Mouse (Mus musculus): ENCODE results near the gene Edf1. TPM values are rescaled to one million over a fixed set of nuclear protein-coding genes. Genes with fewer than 3 reads are reported as not detected.

The Edf1 gene
- polyA plus RNA-seq, 1 experiment, result 189 TPM

DNA sequence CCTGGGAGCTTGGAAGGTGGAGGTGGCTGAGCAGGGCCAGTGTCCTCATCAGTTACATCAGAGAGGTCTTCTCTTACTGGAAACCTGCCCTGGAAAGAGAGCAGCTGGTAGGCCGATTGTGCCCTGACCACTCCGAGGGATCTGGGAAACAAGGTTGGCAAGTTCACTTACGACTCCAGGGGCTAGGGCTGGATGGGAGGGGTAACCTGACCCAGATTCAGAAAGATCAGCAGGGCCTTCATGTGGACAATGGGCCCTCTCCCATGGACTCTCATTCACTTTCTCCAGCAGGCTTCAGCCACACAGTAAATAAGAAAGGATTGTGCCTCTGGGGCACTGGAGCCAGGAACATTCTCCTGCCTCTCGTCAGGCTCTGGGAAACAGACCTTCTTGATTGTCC is 27.2 kb downstream of the Edf1 start:
- no peak for TF ChIP-seq POLR2A (IDR thresholded peaks at IDR 0.05; ENCODE audit: borderline replicate concordance, extremely low read depth, insufficient read depth, insufficient read length, poor library complexity, severe bottlenecking)
- no peak for TF ChIP-seq CTCF (IDR thresholded peaks at IDR 0.05; ENCODE audit: borderline replicate concordance, extremely low read depth, insufficient read depth, insufficient read length)
- no peak for DNase-seq (ENCODE audit: low read depth)

DNA sequence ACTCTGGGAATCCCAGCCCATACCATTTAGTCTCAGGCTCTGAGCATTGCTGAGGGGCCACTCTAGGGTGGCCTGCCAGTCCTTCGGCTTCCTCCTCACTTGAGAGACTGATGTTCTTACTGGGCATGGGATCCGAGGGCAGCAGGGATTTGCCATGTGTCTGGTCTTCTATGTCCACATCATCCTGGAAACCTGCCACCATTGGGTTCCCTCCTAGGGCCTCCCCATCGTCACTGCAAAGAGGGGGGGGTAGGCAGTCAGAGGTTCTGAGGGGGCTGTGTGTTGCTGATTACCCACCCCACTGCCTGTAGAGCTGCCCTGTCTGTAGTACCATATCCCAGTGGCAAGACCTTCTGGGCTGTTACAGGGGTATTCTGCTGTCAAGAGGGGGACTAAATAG is 28.0 kb downstream of the Edf1 start:
- TF ChIP-seq CTCF (IDR thresholded peaks at IDR 0.05; ENCODE audit: borderline replicate concordance, extremely low read depth, insufficient read depth, insufficient read length) (no peak), POLR2A (IDR thresholded peaks at IDR 0.05; ENCODE audit: borderline replicate concordance, extremely low read depth, insufficient read depth, insufficient read length, poor library complexity, severe bottlenecking) (no peak)
- DNase-seq (ENCODE audit: low read depth), result no peak

DNA sequence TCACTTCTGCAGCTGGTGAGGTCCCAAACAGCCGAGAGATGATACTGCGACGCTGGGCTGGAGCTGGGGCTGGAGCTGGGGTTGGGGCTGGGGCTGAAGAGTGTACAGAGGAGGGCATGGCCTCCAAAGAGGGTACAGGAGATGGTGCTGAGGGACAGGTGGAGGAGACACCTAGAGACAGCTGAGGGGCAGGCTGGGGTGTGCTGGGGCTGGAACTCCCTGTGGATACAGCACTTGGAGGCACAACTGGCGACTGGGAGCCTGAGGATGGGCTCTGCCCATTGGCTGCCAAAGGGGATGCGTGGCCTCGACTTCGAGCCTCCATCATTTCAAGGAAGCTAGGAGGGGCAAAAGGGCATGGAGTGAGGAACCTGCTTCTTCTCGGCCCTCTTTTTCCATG is 29.6 kb downstream of the Edf1 start:
- TF ChIP-seq POLR2A (IDR thresholded peaks at IDR 0.05; ENCODE audit: borderline replicate concordance, extremely low read depth, insufficient read depth, insufficient read length, poor library complexity, severe bottlenecking) (no peak), CTCF (IDR thresholded peaks at IDR 0.05; ENCODE audit: borderline replicate concordance, extremely low read depth, insufficient read depth, insufficient read length) (no peak)
- no peak for DNase-seq (ENCODE audit: low read depth)

DNA sequence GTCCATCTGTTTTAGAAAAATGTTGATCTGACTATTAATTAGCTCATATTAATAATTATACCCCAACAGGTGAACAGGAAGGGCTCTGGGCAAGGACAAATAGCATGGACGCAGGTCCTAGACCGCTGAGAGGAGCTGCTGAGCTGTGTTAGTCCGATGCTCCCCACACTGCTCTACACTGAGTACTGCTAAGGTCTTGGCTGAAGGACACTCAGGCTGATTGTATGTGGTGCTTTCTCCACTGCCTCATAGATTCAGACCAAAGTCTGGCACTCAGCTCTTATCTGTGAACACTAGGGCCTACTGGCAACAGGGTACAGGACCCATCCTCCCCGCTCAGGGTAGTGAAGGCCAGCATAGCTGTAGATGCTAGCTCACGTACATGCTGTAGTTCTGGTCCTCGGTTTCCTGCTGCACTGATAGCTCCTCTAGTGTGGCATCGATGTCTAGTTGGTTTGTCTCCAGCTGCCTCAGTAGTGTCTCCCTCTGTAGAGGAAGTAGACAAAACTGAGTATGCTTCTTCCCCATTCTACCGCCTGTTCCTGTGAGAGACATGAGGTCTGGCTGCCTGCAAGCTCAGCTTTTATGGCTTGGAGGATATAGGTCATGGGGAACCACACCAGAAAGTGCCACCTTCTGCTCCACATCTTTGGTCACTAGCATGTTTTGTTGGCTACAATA is 30.7 kb downstream of the Edf1 start:
- DNase-seq (ENCODE audit: low read depth), result no peak
- TF ChIP-seq POLR2A (IDR thresholded peaks at IDR 0.05; ENCODE audit: borderline replicate concordance, extremely low read depth, insufficient read depth, insufficient read length, poor library complexity, severe bottlenecking) (no peak), CTCF (IDR thresholded peaks at IDR 0.05; ENCODE audit: borderline replicate concordance, extremely low read depth, insufficient read depth, insufficient read length) (no peak)

DNA sequence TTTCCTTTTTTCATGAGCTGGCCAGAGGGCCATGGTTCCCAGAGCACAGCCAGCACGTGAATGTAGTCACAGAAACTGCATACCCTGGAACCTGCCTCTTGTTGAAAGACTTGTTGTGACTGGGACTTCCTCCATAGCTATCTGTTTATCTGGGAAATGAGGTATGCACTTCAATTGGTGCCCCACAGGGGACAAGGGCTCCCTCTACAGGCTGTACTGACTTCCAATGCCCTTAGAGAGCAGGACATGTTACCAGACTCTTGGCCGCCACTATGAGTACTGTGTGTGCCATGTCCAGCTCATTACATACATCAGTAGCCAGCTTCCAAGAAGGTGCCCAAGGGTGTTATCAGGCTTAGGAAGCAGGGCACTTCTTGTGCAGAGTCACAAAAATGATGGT is 34.2 kb downstream of the Edf1 start:
- no peak for DNase-seq (ENCODE audit: low read depth)
- TF ChIP-seq CTCF (IDR thresholded peaks at IDR 0.05; ENCODE audit: borderline replicate concordance, extremely low read depth, insufficient read depth, insufficient read length) (peak; percentile 30; the same call in 1 of the 2 replicates), POLR2A (IDR thresholded peaks at IDR 0.05; ENCODE audit: borderline replicate concordance, extremely low read depth, insufficient read depth, insufficient read length, poor library complexity, severe bottlenecking) (no peak)

DNA sequence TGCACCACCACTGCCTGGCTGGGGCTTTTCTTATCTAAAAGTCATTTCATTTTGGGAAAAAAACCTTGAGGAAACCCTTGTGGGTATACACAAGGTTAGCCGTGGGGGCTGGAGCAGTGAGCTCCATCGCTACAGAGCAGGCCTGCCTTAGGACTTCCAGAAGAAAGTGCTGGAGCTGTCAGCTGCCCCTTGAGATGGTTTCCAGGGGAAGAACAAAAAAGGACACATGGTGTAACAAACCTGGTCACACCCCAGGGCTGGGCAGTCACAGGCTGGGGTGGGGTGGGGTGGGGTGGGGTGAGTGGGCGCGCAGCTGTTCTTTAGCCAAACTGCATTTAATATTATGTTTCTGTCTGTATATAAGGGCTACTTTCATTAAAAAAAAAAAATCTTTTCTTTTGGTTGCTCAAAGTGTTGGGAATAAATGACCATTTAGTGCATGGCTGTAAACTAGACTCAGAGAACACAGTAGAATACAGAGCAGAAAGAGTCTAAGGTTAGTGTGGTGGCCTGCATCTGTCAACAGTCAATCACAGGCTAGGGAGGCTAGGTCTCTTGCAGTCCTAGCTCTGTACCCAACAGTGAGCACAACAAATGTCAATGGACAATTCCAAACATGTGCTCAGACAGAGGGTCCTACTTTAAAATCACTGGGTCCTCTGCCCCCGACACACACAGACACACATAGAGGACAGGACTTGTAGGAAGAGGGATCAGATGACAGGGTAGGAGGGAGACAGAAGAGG is 39.3 kb downstream of the Edf1 start:
- TF ChIP-seq CTCF (IDR thresholded peaks at IDR 0.05; ENCODE audit: borderline replicate concordance, extremely low read depth, insufficient read depth, insufficient read length) (no peak), POLR2A (IDR thresholded peaks at IDR 0.05; ENCODE audit: borderline replicate concordance, extremely low read depth, insufficient read depth, insufficient read length, poor library complexity, severe bottlenecking) (no peak)

DNA sequence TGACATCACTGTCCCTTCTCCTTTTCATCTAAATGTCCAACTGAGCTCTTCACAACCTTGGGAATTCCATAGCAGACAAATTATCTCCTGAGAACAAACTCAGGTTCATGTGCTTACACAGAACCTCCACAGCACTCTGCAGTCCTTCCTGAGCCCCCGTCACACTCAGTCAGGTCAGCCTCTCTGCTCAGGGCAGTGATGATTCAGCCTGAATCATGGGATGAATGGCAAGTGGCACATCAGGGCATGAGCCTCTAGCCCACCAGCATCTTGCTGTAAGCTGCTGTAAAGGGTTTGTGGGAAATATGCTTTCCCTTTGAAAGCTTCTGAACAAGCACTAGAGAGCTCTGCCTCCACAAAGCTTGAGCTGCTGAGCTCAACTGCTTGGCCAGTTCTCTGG is 41.1 kb downstream of the Edf1 start:
- DNase-seq (ENCODE audit: low read depth), result no peak
- TF ChIP-seq CTCF (IDR thresholded peaks at IDR 0.05; ENCODE audit: borderline replicate concordance, extremely low read depth, insufficient read depth, insufficient read length), result no peak

More for the DNA sequence above, 39.3 kb downstream of the Edf1 start:
- no peak for DNase-seq (ENCODE audit: low read depth)

DNA sequence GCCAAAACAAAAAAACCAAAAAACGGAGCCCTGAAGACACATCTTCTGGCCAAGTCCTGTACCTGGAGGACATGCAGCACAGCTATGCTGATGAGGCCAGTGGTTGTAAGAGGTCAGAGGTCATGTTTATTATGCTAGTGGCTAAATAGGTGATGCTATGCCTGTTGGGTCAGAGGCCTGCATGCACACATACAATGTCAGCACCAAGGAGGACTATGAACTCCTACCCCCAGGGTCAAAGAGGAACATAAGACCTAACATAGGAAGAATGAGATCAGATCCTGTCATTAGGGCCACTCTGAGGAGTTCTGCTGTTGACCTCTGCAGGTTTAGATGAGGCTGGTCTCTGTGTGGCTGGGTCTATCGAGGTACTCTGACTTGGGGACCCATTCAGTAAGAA is 42.4 kb downstream of the Edf1 start:
- TF ChIP-seq POLR2A (IDR thresholded peaks at IDR 0.05; ENCODE audit: borderline replicate concordance, extremely low read depth, insufficient read depth, insufficient read length, poor library complexity, severe bottlenecking), result no peak
- no peak for TF ChIP-seq CTCF (IDR thresholded peaks at IDR 0.05; ENCODE audit: borderline replicate concordance, extremely low read depth, insufficient read depth, insufficient read length)
- no peak for DNase-seq (ENCODE audit: low read depth)

DNA sequence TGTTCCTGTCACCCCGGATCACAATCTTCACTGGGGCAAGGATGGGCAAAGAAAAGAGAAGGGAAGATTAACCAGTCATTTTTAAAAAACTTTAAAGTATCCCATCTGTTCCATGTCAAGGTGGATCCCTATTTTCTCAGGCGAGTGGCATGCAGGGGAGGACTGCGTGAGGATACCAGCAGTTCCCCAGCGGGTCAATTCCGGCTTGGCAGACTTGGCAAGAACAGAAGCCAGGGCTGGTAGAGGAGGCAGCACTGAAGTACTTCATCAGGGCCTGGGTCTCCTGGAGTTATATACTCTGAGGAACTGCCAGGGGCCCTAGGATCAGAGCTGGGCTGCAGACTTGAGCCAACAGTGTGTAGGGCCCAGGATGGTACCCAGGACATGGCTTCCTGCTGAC is 44.9 kb downstream of the Edf1 start:
- TF ChIP-seq CTCF (IDR thresholded peaks at IDR 0.05; ENCODE audit: borderline replicate concordance, extremely low read depth, insufficient read depth, insufficient read length) (no peak), POLR2A (IDR thresholded peaks at IDR 0.05; ENCODE audit: borderline replicate concordance, extremely low read depth, insufficient read depth, insufficient read length, poor library complexity, severe bottlenecking) (no peak)
- no peak for DNase-seq (ENCODE audit: low read depth)

DNA sequence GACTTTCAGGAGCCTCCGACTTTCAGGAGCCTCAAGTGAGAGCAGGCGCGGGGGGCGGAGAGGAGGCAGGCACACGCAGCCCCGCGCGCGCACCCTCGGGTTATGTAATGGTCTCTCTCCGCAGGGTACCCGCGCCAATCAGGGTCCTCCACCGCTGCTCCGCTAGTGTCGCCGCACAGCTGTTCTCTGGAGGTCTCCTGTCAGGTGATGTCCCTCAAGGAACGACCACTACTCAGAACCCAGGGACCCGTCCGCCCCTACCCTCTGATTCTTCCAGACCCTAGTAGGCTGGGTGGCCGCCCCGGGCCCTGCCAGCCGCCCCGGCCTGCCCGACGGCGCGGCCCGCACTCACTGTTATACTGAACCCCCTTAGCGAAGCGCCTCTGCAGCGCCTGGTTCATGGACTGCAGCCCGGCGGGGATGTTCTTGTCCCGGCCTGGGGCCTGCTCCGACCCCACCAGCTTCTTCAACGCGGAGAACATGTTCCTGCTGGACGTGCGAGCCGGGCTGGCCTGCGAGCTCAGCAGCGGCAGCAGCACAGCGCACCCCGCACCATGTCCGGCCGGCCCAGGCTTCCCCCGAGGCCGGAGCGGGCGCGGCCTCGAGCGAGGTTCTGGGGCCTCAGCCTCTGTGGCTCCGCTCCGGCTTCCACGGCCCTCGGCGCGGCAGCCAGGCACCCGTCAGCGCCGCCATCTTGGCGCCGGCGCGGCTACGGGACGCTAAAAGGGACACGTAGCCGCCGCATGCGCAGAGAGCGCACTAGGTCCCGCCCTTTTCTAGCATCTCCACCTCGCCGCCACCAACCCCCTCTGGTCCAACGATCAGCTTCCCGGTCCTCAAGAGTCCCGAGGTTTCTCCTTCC is 50.3 kb downstream of the Edf1 start, which contains the start of gene Rabl6:
Gene Rabl6, minus strand, starts transcription at position 761 of the 862 bp plus-strand sequence.
- DNase-seq (ENCODE audit: low read depth), result peak; percentile 95

DNA sequence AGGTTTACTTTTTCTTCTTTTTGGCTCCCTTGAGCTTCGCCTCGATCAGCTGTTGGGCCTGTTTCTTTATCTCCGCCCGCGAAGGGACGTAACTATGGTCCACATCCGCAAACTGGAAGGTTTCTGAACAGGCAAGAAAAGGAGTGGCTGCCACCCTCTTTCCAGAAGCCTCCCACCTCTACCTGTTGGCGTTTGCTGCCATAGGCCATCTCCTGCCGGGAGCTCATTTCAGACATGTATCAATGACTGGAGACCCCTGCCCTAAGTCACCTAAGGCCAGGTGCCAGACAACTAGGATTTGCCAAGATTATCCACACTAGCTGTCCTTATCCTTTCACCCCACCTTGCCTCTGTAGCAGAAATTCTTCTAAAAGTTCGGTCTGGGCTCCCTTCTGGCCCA is 51.0 kb downstream of the Edf1 start:
- TF ChIP-seq POLR2A (IDR thresholded peaks at IDR 0.05; ENCODE audit: borderline replicate concordance, extremely low read depth, insufficient read depth, insufficient read length, poor library complexity, severe bottlenecking), result no peak
- TF ChIP-seq CTCF (IDR thresholded peaks at IDR 0.05; ENCODE audit: borderline replicate concordance, extremely low read depth, insufficient read depth, insufficient read length), result no peak
- no peak for DNase-seq (ENCODE audit: low read depth)

More for the DNA sequence above, 50.3 kb downstream of the Edf1 start, which contains the start of gene Rabl6:
- no peak for TF ChIP-seq CTCF (IDR thresholded peaks at IDR 0.05; ENCODE audit: borderline replicate concordance, extremely low read depth, insufficient read depth, insufficient read length)
- peak; percentile 99 for TF ChIP-seq POLR2A (IDR thresholded peaks at IDR 0.05; ENCODE audit: borderline replicate concordance, extremely low read depth, insufficient read depth, insufficient read length, poor library complexity, severe bottlenecking)

Other genes starting within 250 kb of the Edf1 start
- 24.4 and 47.2 TPM in 2 replicates for gene Grin1, start 238.7 kb upstream of the Edf1 start, polyA plus RNA-seq (2012; rRNA removed)
- 22.5 and 37.0 TPM in 2 replicates for gene Man1b1, start 225.5 kb upstream of the Edf1 start, polyA plus RNA-seq (2012; rRNA removed)
- gene Dpp7, start 201.5 kb upstream of the Edf1 start, polyA plus RNA-seq (2012; rRNA removed), result 35.3 and 57.1 TPM in 2 replicates
- 2.4 TPM in 2 replicates for gene Uap1l1, start 192.2 kb upstream of the Edf1 start, polyA plus RNA-seq (2012; rRNA removed)
- 20.1 and 48.8 TPM in 2 replicates for gene Sapcd2, start 185.5 kb upstream of the Edf1 start, polyA plus RNA-seq (2012; rRNA removed)
- 2.2 and 2.3 TPM in 2 replicates for gene Entpd2, start 162.0 kb upstream of the Edf1 start, polyA plus RNA-seq (2012; rRNA removed)
- gene Npdc1, start 158.5 kb upstream of the Edf1 start, polyA plus RNA-seq (2012; rRNA removed), result 621 and 644 TPM in 2 replicates
- gene Fut7, start 134.6 kb upstream of the Edf1 start, polyA plus RNA-seq (2012; rRNA removed), result 0.42 and 0.57 TPM in 2 replicates
- gene Abca2, start 129.1 kb upstream of the Edf1 start, polyA plus RNA-seq (2012; rRNA removed), result 29.8 and 60.6 TPM in 2 replicates
- gene Clic3, start 101.0 kb upstream of the Edf1 start, polyA plus RNA-seq (2012; rRNA removed), result 1.1 and 1.9 TPM in 2 replicates
- 109 and 142 TPM in 2 replicates for gene Paxx, start 96.8 kb upstream of the Edf1 start, polyA plus RNA-seq (2012; rRNA removed)
- gene Ptgds, start 87.8 kb upstream of the Edf1 start, polyA plus RNA-seq (2012; rRNA removed), result 60.4 and 73.5 TPM in 2 replicates
- not detected in 2 replicates for gene Lcn12, start 63.9 kb upstream of the Edf1 start, polyA plus RNA-seq (2012; rRNA removed)
- 27.8 and 61.1 TPM in 2 replicates for gene Fbxw5, start 57.1 kb upstream of the Edf1 start, polyA plus RNA-seq (2012; rRNA removed)
- gene C8g, start 56.1 kb upstream of the Edf1 start, polyA plus RNA-seq (2012; rRNA removed), result 1.9 and 3.6 TPM in 2 replicates
- gene Traf2, start 10.9 kb upstream of the Edf1 start, polyA plus RNA-seq (2012; rRNA removed), result 12.6 and 13.8 TPM in 2 replicates
- gene Mamdc4, start 17.0 kb downstream of the Edf1 start, polyA plus RNA-seq (2012; rRNA removed), result 5.0 and 8.2 TPM in 2 replicates
- gene Phpt1, start 17.4 kb downstream of the Edf1 start, polyA plus RNA-seq (2012; rRNA removed), result 138 and 169 TPM in 2 replicates
- 24.5 and 30.3 TPM in 2 replicates for gene Ajm1, start 23.9 kb downstream of the Edf1 start, polyA plus RNA-seq (2012; rRNA removed)
- gene Rabl6, start 50.7 kb downstream of the Edf1 start, polyA plus RNA-seq (2012; rRNA removed), result 86.1 and 87.9 TPM in 2 replicates
- gene Ccdc183, start 59.8 kb downstream of the Edf1 start, polyA plus RNA-seq (2012; rRNA removed), result 0.03 and 0.07 TPM in 2 replicates
- gene Tmem141, start 64.2 kb downstream of the Edf1 start, polyA plus RNA-seq (2012; rRNA removed), result 31.7 and 34.8 TPM in 2 replicates
- gene Fcna, start 70.2 kb downstream of the Edf1 start, polyA plus RNA-seq (2012; rRNA removed), result 0.92 and 0.97 TPM in 2 replicates
- 0.24 TPM in 1 of 2 replicates, not detected in the other for gene Lcn8, start 95.3 kb downstream of the Edf1 start, polyA plus RNA-seq (2012; rRNA removed)
- not detected in 2 replicates for gene Lcn5, start 100.1 kb downstream of the Edf1 start, polyA plus RNA-seq (2012; rRNA removed)
- gene Lcn6, start 118.9 kb downstream of the Edf1 start, polyA plus RNA-seq (2012; rRNA removed), result not detected in 2 replicates
- not detected in 2 replicates for gene Lcn10, start 124.9 kb downstream of the Edf1 start, polyA plus RNA-seq (2012; rRNA removed)
- not detected in 2 replicates for gene Obp2a, start 142.2 kb downstream of the Edf1 start, polyA plus RNA-seq (2012; rRNA removed)
- 64.5 and 74.8 TPM in 2 replicates for gene Bmyc, start 148.9 kb downstream of the Edf1 start, polyA plus RNA-seq (2012; rRNA removed)
- not detected in 2 replicates for gene Obp2b, start 179.2 kb downstream of the Edf1 start, polyA plus RNA-seq (2012; rRNA removed)
- not detected in 2 replicates for gene Lcn3, start 207.7 kb downstream of the Edf1 start, polyA plus RNA-seq (2012; rRNA removed)
- not detected in 2 replicates for gene Lcn11, start 219.2 kb downstream of the Edf1 start, polyA plus RNA-seq (2012; rRNA removed)
- gene Gm13539, start 224.4 kb downstream of the Edf1 start, polyA plus RNA-seq (2012; rRNA removed), result not detected in 2 replicates

Measured in brain, embryonic 14.5 days (tissue).